Mouse (Mus musculus) testis, adult 2 months (tissue): ENCODE measurements around the gene Prpf8. TPM values are rescaled to one million over a fixed set of nuclear protein-coding genes. Genes with fewer than 3 reads are reported as not detected.

Source experiments
- H3K27ac ChIP-seq: fragments of 200-500 bp; 2 replicates; pipeline ENCODE4 v1.5.1; 2012; ENCODE audit warnings: low read depth, low read length; ENCODE audit not compliant: control insufficient read depth, insufficient read depth
- H3K27me3 ChIP-seq: fragments of 200-500 bp; 2 replicates; pipeline ENCODE4 v1.6.1; 2012; ENCODE audit warnings: mild to moderate bottlenecking, low read length, moderate library complexity; ENCODE audit not compliant: control insufficient read depth, insufficient read depth
- H3K36me3 ChIP-seq: fragments of 200-500 bp; 2 replicates; pipeline ENCODE4 v1.6.1; 2012; ENCODE audit warnings: mild to moderate bottlenecking, low read length; ENCODE audit not compliant: control insufficient read depth, insufficient read depth
- H3K4me1 ChIP-seq: fragments of 200-500 bp; 2 replicates; pipeline ENCODE4 v1.6.1; 2012; ENCODE audit warnings: low read length; ENCODE audit not compliant: control insufficient read depth, insufficient read depth
- H3K4me3 ChIP-seq: fragments of 200-500 bp; 2 replicates; pipeline ENCODE4 v1.5.1; 2012; ENCODE audit warnings: low read depth, mild to moderate bottlenecking, low read length, moderate library complexity, mixed read lengths; ENCODE audit not compliant: control insufficient read depth
- CTCF ChIP-seq: fragments of 200-500 bp; IDR thresholded peaks from 2 replicates; pipeline ENCODE4 v1.5.1; 2012; ENCODE audit warnings: low read depth, mild to moderate bottlenecking, inconsistent platforms, low read length, moderate library complexity; ENCODE audit not compliant: control insufficient read depth, insufficient read depth, insufficient replicate concordance
- POLR2A ChIP-seq: fragments of 200-500 bp; IDR thresholded peaks from 2 replicates; pipeline ENCODE4 v1.6.1; 2012; ENCODE audit warnings: low read depth, mild to moderate bottlenecking, inconsistent platforms, low read length, moderate library complexity; ENCODE audit not compliant: control insufficient read depth
- polyA plus RNA-seq: library from polyadenylated mRNA; depleted of rRNA; stranded (reverse); fragments of >200 nt; gene quantifications from 2 replicates; pipeline ENCODE4 v1.2.3, GENCODE M21; 2012

Gene Prpf8
- polyA plus RNA-seq, 1 experiment: 48.8 TPM

- no peak for TF ChIP-seq POLR2A
- TF ChIP-seq CTCF: no peak
- peaks cover under 1% of the 10 kb centered on the region; the same call in 1 of the 2 replicates for H3K4me1 ChIP-seq
- no peak overlapping the region for H3K27ac ChIP-seq
- no peak overlapping the region for H3K4me3 ChIP-seq
- no peaks in the 10 kb centered on the region for H3K27me3 ChIP-seq
- no peaks in the 10 kb centered on the region for H3K36me3 ChIP-seq
These were observed 38.0 kb upstream of the Prpf8 start for GRCm38 (mm10) chr11:75448575-75448974.

DNA sequence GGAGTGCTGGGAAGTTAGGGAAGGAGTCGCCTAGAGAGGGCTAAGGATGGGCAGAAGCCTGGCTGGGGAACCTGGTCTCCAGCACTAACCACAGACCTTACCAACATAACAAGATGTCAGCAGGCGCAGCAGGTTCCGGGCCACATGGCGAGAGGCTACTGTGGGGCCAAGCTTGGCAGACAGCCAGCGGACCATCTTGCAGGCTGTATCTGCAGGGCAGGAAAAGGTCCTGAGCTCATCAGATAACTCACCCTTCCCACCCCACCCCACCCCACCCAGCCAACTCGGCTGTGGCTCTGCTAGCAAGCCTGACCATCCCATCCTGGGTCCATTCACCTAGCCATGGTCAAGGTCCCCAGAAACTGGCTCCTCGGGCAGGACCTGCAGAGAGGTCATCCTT lies 36.9 kb upstream of the Prpf8 start:
- no peaks in the 10 kb centered on the region for H3K27me3 ChIP-seq
- peaks cover 9% of the 10 kb centered on the region for H3K4me1 ChIP-seq
- no peak overlapping the region for H3K4me3 ChIP-seq
- TF ChIP-seq POLR2A: no peak
- TF ChIP-seq CTCF: no peak
- no peaks in the 10 kb centered on the region for H3K36me3 ChIP-seq
- H3K27ac ChIP-seq: no peak overlapping the region

DNA sequence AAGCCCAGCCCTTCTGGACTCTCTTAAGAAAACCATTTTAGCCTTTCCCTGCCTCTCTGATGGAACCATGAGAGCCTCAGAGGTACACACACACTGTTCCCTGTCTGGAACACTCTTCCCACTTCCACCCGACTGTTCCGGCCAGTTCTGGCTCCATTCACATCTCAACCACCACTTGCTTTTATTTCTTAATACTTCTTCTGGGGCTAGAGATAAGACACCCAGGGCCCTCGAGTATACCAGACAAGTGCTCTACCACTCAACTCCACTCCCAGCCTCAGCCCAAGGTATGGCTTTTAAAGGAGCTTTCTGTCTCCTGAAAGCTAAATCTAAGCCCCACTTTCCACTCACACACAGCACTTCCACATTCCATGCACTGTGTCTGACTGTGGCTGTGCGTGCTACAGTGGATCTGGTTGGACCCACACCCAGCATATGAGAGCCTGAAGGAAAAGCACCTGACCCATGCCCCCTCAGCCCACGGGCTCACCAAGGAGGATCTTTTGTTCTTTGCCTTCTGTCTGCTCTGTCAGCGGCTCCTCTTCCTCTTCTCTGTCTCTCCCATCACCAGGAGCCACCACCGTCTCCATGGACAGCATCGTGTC lies 36.2 kb upstream of the Prpf8 start:
- H3K4me3 ChIP-seq: no peak overlapping the region
- no peaks in the 10 kb centered on the region for H3K27me3 ChIP-seq
- no peak overlapping the region for H3K27ac ChIP-seq
- no peaks in the 10 kb centered on the region for H3K36me3 ChIP-seq
- TF ChIP-seq POLR2A (no peak), CTCF (no peak)
- H3K4me1 ChIP-seq: peaks cover 11% of the 10 kb centered on the region

GRCm38 (mm10) chr11:75450936-75451335 lies 35.7 kb upstream of the Prpf8 start:
- Histone ChIP-seq H3K27ac (no peak overlapping the region), H3K4me3 (no peak overlapping the region), H3K4me1 (peaks cover 11% of the 10 kb centered on the region), H3K27me3 (no peaks in the 10 kb centered on the region), H3K36me3 (no peaks in the 10 kb centered on the region)
- TF ChIP-seq CTCF (no peak), POLR2A (no peak)

DNA sequence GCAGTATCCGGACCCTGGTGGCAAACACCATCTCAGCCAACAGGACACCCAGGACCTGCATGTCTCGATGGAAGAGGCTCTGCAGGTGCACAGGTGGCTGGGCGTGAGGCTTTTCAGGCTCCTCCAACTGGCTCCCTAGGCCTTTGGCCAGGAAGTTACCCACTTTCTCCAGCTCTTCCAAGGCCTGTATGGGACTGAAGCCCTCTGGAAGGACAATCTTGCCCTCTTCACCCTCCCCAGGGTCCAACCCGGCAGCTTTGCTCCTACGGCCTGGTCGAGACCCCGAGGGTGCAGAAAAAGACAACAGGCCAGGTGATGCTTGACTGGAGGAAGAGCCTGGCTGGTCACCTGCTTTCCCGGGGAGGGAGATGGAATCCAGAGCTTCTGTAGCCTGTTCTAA lies 34.5 kb upstream of the Prpf8 start:
- no peaks in the 10 kb centered on the region for H3K36me3 ChIP-seq
- peaks cover 11% of the 10 kb centered on the region for H3K4me1 ChIP-seq
- TF ChIP-seq CTCF (no peak), POLR2A (no peak)
- H3K27ac ChIP-seq: no peak overlapping the region
- no peak overlapping the region for H3K4me3 ChIP-seq
- no peaks in the 10 kb centered on the region for H3K27me3 ChIP-seq

- H3K36me3 ChIP-seq: no peaks in the 10 kb centered on the region
- H3K27ac ChIP-seq: no peak overlapping the region
- H3K27me3 ChIP-seq: no peaks in the 10 kb centered on the region
- peaks cover 11% of the 10 kb centered on the region for H3K4me1 ChIP-seq
- TF ChIP-seq CTCF (no peak), POLR2A (no peak)
- no peak overlapping the region for H3K4me3 ChIP-seq
These were observed 33.6 kb upstream of the Prpf8 start for GRCm38 (mm10) chr11:75452812-75453557.

DNA sequence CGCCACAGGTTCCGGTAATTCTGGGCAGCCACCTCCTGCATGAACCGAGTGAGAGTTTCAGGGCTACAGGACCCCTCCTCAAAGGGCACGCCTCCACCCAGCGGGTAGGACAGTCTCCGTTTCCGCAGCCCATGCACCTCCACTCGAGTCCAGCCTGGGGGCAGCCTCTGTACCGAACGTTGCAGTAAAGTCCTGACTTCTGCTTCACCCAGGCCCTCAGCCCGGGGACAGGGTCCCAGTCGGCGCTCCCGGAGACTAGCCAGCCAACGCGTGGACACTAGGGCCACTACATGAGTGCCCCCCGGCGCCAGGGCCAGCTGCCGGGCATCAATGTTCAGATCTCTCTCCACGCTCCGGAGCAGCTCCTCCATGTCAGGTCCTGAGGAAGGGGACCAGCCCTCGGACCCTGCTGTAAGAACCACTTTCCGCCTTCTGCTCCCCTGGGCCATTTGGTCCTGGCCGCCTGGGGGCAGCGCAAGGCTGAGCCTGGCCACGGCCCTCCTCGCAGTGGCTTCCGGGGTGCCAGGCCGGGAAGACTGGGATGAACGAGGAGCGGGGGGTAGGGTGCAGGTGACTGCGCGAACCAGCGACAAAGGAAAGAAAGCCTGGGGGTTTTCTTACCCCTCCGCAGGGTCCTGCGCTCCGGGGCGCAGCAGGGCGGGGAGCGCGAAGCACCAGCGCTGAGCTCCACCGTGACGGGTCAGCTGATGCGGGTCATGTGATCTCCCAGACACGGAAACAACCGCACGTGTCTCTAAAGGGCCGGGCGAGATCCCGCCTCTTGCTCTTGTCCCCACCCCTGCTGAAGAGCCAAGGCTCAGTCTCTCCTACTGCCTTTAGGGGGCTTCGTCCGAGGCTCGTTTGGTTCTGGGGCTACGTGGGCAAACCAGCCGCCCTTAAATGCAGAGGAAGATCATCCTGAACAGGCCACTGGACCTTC lies 32.4 kb upstream of the Prpf8 start, which contains the start of gene Wdr81:
Gene Wdr81 (minus strand): TSS at position 727 of the 940 bp plus-strand sequence.
- TF ChIP-seq CTCF (0 out of 2 replicates have a peak, but pooled peaks have one; percentile 8), POLR2A (peak; percentile 45; the same call in 1 of the 2 replicates)
- peak within 1 kb of the TSS; percentile 54 for H3K27ac ChIP-seq
- H3K4me3 ChIP-seq: peak within 1 kb of the TSS; percentile 82
- peaks cover 12% of the 10 kb centered on the region for H3K4me1 ChIP-seq
- no peaks in the 10 kb centered on the region for H3K27me3 ChIP-seq
- H3K36me3 ChIP-seq: no peaks in the 10 kb centered on the region
